Mouse (Mus musculus) frontal cortex, adult 2 months (tissue): ENCODE data around the gene Krtdap. TPM values are rescaled to one million over a fixed set of nuclear protein-coding genes. Genes with fewer than 3 reads are reported as not detected.
"Not testable (repeated sequence)": the region's sequence is repeated elsewhere in the genome, so short reads cannot be mapped to it uniquely, and the experiment has no call there.

Experiments
- DNase-seq, 2 experiments: peaks; one replicate each; pipeline ENCODE4 v3.0.0; 2022; ENCODE audit warnings: low spot score in 1 of 2; ENCODE audit errors: extremely low spot score in 1 of 2
- polyA plus RNA-seq: library from polyadenylated mRNA; depleted of rRNA; stranded (reverse); fragments of >200 nt; gene quantifications from 2 replicates; pipeline ENCODE4 v1.2.3, GENCODE M21; 2012

The Krtdap gene
- polyA plus RNA-seq, 1 experiment, result not detected

DNA sequence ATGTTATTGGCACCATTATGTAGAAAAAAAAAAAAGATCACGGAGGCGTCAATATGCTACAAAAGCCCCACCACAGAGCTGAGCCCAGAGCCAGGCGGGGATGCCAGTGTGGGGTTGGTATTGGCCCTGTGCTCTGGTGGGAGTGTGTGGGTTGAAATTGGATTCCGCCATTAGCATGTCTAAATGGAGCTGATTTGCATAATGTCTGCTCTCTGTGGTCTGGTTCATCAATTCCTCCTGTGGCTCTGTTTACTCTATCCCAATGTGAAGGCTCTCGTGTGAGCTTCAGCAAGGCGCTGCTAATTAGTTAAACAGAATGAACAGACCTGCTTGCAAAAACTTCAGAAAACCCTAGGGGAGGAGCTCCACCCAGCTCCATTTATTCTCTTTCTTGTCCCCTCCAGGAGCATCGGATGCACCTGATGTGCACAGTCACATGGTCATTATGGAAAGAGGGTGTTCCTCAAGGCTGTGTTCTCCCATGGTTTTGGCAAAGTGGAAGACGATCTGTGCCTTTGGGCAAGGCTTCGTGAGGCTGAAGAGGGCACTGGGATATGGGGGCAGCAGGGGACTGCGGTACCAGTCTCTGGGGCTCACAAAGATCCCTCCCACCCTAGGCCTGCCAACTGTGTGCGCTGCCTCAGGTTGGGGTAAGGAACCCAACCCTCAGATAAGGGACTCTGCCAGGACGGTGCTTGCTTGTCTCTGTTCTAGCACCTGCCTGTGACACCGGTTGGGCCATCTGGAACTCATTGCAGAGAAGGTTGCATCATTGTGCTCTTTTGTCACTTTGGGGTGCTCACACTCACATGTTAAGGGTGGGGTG lies 1.8 kb upstream of the Krtdap start:
- DNase-seq, result peak in 1 of 2 experiments; percentile 36

DNA sequence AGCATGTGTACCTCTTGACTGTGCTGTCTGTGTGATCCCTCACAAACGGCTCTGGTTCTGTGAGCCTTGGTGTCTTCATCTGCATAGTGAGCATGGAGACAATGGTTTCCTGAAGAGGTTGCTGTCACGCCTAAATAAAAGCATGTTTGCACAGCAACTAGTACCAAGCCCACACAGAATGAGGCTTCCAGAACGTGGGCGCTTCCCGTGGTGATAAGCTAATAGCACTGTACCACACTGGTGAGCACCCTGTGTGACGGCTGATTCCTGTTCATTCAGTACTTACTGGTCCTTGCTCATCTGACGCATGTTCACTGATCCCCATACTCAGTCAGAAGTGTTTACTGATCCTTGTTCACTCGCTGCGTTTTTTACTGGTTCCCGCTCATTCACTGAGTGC lies 2.4 kb downstream of the Krtdap start:
- DNase-seq, result no peak

DNA sequence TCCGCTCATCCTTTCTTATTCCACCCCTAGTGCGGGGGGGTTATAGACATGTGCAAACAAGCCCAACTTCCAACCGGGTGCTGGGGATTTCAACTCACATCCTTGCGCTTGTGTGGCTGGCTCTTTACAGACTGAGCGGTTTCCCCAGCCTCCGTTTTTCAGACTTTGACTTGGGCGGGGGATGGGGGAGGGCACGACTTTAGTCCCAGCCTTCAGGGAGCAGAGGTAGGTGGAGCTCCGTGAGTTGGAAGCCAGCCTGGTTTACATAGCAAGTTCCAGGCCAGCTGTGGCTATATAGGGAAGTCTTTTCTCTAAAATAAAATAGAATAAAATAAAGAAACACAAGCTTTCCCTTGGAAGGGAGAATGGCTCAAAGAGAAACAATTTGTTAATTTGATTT lies 4.2 kb downstream of the Krtdap start:
- no peak for DNase-seq

DNA sequence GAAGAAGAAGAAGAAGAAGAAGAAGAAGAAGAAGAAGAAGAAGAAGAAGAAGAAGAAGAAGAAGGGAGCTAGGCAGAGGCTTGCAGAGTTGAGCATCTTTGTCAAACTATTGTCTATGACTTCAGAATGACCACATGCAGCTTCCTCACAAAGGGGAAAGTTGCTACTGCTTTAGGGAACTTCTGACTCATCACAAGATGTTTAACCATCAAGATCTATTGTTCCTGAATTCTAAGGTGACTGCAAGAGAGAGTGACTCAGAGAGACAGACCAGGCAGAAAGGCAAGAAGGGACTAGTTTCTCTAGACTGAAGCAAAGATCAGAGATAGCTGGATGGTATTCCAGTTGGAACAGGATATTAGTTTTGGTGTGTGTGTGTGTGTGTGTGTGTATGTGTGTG lies 7.2 kb downstream of the Krtdap start:
- no peak for DNase-seq

DNA sequence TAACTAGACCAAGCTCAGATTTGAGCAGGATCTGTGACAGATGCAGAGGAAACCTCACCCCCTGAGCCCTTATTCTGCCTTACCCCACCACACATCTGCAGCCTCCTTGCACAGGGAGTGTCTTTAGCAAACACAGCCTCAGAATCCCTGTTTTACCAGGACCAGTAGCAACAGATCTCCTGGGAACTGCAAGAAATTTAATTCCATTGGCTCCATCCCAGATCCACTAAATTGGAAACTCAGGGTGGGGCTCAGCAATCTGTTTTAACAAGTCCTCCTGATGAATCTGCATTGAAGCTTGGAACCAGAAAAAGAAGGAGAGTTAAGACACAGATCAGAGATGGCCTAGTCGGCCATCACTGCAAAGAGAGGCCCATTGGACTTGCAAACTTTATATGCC lies 9.1 kb downstream of the Krtdap start:
- DNase-seq, result peak; percentile 13 to 61

DNA sequence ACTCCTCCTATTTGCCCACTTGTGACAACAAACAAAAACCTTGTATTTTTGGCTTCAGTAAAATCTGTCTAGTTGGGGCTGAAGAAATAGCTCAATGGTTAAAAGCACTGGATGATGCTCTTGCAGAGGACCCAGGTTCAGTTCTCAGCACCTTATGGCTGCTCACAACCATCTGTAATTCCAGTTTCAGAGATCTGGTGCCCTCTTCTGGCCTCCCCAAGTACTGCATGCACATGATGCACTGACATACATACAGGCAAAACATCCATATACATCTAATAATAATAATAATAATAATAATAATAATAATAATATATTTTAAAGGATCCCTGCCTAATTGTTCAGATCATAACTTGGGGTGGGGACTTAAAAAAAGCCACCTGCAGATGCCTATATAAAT lies 13.0 kb downstream of the Krtdap start:
- no peak for DNase-seq

DNA sequence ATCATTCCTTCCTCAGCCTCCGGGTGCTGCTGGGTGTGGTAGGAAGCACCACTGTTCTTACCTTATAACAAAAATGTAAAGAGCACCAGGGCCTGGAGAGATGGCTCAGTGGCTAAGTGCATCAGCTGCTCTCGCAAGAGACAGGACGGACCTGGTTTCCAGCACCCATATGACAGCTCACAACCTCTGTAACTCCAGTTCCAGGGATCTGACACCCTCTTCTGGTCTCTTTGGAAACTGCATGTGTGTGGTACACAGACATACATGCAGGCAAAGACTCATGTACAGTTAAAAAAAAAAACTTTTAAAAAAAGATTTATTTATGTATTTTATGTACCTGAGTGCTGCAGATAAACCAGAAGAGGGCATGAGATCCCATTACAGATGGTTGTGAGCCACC lies 15.6 kb downstream of the Krtdap start:
- DNase-seq, result no peak

DNA sequence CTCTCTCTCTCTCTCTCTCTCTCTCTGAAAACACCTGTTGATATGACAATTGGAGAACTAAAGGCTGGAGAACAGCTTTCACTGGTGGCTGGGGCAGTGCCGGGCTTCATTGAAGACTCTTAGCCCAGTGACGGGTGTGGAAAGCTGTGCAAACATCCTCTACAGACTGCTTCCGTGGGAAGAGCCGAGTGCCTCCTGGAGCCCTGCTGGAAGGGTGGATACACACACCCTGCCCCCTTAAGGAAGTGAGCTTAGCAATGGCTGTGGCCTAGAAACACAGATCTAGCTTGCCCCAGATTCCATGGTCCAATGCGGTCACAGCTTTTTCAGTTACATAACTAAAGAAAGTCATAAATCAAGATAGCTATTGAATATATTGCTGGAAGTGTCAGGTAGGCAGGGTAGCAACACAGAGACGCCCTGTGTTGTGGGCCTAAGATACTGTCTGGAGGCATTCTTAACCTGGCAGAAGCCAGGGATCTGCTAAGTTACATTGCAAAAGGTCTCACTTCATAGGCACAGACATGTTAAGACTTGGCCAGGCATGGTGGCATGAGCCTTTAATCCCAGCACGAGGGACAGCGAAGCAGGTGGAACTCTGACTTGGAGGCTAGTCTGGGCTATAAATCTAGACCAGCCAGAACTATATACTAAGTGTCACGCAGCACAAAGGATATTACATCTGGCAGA lies 16.5 kb downstream of the Krtdap start:
- DNase-seq, result no peak

DNA sequence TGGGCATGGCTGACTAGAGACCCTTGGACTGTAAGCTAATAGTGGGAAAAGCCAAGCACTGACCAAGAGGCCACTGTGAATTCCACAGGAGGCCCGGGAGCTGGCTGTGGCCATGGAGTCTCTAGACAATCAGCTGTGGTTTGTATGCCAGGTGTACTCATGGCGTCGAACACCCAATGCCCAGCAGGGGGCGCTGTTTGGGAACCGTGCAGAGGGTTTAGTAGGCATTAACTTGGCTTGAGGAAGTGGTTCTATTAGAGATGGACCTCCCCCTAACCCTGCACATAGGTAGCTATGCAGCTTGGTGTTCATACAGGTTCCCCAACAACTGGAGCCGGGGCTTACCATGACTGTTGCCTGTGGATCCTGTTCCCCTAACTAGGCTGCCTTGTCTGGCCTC lies 18.2 kb downstream of the Krtdap start:
- no peak for DNase-seq

DNA sequence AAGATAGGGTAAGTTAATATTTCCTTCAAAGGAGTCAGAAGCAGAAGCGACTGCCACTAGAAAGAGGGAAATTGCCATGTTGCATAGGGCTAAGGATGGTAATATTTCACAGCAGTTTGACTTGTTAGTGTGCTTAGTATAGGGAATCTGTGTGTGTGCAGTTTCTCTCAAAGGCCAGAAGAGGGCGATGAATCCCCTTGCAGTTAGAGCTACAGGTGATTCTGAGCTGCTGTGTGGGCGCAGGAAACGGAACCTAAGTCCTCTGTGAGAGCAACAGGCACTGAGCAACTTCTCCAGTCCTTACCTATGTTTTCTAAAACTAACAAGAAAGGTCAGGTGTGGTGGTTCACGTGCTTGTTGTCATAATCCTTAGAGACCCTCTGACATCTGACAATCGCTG lies 22.6 kb downstream of the Krtdap start:
- DNase-seq, result no peak

DNA sequence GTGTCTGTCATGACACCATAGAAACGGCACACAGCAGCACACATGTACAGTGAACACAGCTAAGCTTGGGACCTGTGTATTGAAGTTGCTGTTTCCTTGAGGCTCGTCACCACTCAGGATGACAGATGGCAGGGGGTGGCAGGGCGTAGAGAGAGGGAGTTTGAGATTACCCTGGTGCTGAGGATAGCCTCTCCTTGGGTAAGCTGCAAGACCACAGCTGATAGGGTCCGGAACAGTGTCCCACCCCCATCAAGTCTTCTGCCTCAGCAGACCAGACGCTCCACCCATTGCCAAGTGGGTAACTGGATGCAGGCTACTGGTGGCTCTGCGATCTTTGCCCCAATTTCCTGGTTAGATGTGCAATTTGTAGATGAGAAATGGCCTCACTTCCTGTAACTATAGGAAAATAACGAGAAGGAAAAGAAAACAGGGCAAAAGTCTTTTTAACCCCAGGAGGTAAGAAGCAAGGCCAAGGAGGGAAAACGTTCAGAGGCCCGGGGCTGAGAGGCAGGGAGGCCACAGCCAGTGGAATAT lies 24.1 kb downstream of the Krtdap start:
- DNase-seq, result no peak

DNA sequence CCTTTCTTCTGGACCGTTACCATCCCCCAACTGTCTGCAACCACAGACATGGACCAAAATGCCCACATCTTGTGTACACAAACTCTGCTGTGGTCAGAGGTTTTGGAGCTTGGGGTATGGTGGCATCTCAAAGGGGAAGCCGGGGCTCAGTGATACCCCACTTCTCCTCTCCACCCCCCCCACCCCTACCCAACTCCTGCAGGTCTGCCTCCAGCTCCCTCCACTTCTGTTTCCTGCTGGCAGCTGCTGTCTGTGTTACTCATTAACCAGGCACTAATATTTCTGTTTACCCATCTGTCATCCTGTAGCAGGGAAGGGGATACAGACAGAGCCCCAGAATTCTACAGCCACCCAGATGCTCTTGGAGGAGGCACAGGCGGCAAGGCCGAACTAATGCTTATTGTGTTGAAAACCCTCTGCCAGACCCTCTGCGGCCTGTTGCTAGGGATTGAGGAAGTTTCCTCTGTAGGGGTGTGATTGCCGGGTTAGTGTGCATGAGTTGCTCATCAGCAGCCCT lies 24.7 kb downstream of the Krtdap start:
- DNase-seq, result no peak

DNA sequence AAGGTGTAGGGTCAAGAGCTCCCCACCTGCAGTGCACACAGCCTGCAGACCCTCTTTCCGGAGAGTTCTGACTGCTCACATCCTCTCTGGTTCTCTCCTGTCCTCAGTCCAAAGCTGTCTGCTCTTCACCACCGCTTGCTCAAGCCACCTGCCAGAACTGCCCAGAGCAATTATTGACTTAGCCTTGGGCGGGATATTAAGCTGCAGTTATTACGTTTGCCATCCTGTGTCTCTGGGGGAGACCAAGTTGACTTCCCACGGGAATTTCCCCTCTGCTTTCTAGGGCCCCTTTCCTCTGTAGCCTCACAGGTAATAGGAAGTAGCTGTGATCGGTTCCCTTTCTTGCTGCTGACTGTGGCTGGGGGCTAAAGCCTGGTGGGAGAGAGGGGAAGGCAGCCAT lies 32.4 kb downstream of the Krtdap start:
- no peak for DNase-seq

DNA sequence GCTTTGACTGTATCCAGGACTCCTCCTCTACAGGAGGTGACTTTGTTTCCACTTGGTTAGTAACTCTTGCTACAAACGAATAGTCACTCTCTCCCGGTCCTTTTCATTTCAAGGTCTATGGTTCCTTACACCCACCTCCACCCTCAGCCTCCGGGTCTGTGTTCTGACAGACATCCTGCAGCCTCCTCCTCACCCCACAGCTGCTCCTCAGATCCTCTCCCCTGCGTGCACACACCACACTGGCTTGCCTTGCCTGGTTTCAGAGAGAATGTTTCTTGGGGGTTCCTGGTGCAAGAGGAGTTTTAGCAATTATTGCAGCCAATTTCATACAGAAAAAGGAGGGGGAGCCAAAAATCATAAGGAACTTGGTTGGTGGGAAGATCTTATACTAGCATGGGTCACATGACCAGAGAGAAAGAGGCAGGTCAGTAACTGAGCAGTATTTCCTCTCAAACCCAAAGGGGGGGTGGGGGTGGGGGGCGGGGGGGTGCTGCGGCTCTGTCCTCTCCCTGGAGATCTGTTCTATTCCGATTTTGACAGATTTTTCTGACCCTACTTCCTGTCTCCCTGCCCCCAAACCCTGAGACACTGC lies 33.3 kb downstream of the Krtdap start:
- DNase-seq, result no peak

DNA sequence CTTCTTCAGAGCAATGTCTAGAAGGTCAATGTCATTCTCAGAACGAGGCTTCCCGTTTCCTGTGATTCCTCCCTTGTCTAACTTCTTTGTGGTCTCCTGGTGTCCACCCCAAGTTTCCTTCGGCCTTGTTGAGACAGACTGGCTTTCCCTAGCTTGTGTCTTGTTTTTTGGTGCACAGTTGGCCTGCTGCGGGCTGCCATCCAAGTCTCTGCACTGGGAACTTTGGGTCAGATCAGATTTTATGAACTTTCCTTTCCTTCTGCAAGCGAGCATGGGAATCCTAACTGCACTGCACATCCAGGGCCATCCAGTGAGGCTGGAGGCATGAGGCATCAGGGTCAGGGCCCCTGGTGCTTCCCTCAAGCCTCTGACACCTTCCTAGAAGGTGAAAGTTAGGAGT lies 33.8 kb downstream of the Krtdap start:
- no peak for DNase-seq

DNA sequence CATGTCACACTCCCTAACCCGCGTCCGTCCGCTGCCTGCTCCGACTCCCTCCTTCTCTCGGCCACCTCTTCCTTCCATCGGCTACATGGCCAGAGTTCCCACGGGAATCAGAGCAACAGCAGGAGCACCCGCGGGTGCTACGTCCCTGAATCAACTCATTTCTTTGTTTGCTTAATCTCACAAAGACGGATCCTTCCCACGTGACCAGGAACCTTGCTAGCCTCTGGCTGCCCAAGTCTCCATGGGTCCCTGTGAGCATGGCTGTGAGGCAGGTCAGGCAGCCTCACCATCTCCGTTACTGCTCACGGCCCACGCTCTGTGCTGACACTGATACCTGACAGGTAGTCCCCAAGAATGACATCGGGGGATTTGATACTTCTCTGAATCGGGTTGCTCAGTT lies 36.0 kb downstream of the Krtdap start, which contains the start of gene Ffar2:
Gene Ffar2 (minus strand): TSS at position 101 of the 400 bp plus-strand sequence.
- DNase-seq, result no peak

DNA sequence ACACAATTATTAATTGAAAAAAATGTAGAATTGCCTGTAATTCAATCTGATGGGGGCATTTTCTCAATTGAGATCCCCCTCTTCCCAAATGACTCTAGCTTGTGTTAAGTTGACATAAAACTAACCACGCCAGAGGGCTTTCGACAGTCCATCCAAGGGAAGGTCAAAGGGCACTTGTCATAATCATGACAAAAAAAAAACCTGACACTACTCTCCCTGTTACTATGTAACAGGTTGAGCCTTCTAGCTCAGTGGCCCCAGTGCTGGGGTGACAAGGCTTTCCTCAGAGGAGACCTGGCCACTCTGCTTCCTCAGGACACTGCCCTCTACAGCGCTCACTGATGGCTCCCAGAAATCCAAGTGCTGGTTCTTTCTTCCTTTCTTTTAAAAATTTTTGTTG lies 36.6 kb downstream of the Krtdap start:
- DNase-seq, result no peak

DNA sequence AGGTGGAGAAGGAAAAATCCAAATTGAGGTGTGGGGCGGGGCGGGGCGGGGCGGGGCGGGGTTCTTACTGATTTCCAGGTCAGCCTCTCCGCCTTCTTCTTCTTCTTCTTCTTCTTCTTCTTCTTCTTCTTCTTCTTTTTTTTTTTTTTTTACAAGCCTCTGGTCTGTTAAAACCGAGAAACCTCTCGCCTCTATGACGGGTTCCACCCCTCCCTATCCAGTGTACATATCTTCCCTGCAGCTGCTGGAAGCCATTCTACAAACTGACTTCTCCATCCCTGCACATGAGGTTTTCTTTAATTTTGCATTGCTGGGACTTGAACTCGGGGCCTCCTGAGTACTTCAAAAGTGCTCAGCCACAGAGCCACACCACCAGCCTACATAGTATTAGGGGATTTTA lies 39.0 kb downstream of the Krtdap start:
- DNase-seq, result no peak

DNA sequence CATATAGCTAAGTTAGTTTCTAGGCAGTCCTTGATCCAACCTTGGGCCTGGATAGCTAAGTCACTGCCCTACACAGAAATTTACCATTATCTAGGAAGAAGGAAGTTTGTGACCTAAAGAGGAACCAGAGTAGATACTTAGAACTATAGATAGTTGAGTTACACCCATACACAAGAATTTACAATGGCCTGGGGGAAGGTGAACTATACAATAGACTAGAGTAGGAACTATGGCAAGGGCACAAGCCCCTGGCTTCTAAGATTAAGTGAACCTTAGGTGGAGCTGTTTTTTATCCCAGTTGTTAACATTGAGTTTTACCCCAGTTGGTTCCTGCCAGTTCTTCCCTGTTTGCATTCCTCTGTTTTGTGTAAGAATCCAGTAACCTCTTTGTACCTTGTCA lies 41.2 kb downstream of the Krtdap start:
- not testable (repeated sequence) for DNase-seq

DNA sequence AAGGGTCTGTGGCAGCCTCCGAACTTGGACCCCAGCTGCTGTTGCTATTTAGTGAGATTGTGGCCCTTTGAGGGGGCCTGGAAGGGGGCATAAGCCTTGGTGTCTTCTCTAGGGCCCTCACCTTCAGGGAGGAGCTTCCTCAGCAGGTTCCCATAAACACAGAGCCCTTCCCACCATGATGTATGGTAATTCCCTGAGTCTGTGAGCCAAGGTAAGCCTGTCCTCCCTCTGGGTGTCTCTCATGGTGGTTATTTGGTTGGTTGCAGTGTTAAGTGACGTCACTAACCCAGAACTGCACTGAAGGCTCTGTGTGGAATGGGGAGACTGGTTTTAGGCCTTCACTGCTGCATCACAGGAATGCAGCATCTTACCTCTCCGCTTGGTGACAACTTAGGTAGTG lies 41.7 kb downstream of the Krtdap start:
- no peak for DNase-seq

DNA sequence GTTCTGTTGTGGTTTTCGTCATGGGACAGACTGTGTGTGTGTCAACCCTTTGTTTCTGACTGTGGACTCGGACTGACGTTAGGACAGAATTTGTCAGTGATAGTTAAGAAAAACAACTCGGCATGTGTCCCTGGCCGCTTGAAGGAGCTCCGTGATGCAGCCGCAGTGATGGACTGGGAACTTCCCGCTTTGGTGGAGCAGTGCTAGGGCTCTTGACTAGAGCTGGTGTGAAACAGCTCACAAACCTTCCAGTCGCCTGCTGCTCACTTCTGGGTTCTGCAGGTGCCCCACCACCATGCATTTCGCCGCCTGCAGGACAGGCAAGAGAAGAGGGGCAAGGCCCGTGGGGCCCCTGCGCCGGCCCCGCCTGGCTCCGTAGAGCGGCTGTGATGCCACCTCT lies 44.6 kb downstream of the Krtdap start:
- no peak for DNase-seq
